Mouse (Mus musculus): ENCODE results near the gene Snrpg. TPM values are rescaled to one million over a fixed set of nuclear protein-coding genes. Genes with fewer than 3 reads are reported as not detected.
A peak's percentile ranks its signal among the peaks of the same experiment; 100 is the strongest.
"Not testable (repeated sequence)": the region's sequence is repeated elsewhere in the genome, so short reads cannot be mapped to it uniquely, and the experiment has no call there.

The Snrpg gene
- 407 and 475 TPM in 2 replicates for polyA plus RNA-seq (2015; fragmentation: Nextera tagmentation; extraction: Ambion mirVana)

- H3K9me3 ChIP-seq (replicated peaks) = no peaks in the 10 kb centered on the region
- ATAC-seq (ENCODE audit: low read depth) = peak; percentile 29; the same call in 1 of the 2 replicates
- no peak for DNase-seq
These were observed at the start of gene Snrpg for GRCm38 (mm10) chr6:86370764-86371339. Gene Snrpg, plus strand, starts transcription at chr6:86371304.

GRCm38 (mm10) chr6:86322031-86322563, 49.0 kb upstream of the Snrpg start:
- Histone ChIP-seq H3K27me3 (no peaks in the 10 kb centered on the region), H3K4me1 (replicated peaks) (no peaks in the 10 kb centered on the region), H3K9ac (no peak overlapping the region), H3K27ac (no peak overlapping the region), H3K36me3 (no peaks in the 10 kb centered on the region), H3K4me3 (replicated peaks) (no peak overlapping the region), H3K4me2 (no peak overlapping the region), H3K9me3 (replicated peaks) (no peaks in the 10 kb centered on the region)
- 69% methylated on average over 5 of the region's 5 CpGs for WGBS (ENCODE audit: insufficient replicate concordance)
- no peak for DNase-seq
- no peak for ATAC-seq (ENCODE audit: low read depth)

More at GRCm38 (mm10) chr6:86370764-86371339, at the start of gene Snrpg:
- Histone ChIP-seq H3K36me3 (peaks cover 34% of the 10 kb centered on the region), H3K4me3 (replicated peaks) (peak within 1 kb of the TSS; percentile 92), H3K27ac (peak within 1 kb of the TSS; percentile 86), H3K27me3 (no peaks in the 10 kb centered on the region), H3K4me1 (replicated peaks) (peaks cover 54% of the 10 kb centered on the region), H3K9ac (peak within 1 kb of the TSS; percentile 91), H3K4me2 (peak within 1 kb of the TSS; percentile 90)
- 15% methylated on average over 15 of the region's 15 CpGs for WGBS (ENCODE audit: insufficient replicate concordance)

- Histone ChIP-seq H3K27ac (no peak overlapping the region), H3K36me3 (no peaks in the 10 kb centered on the region), H3K9me3 (replicated peaks) (no peaks in the 10 kb centered on the region), H3K4me1 (replicated peaks) (no peaks in the 10 kb centered on the region), H3K4me3 (replicated peaks) (no peak overlapping the region), H3K4me2 (no peak overlapping the region), H3K9ac (no peak overlapping the region), H3K27me3 (no peaks in the 10 kb centered on the region)
- ATAC-seq (ENCODE audit: low read depth) (no peak), DNase-seq (no peak)
- WGBS (ENCODE audit: insufficient replicate concordance) = 79% methylated on average over 9 of the region's 9 CpGs
These were observed 48.1 kb upstream of the Snrpg start for GRCm38 (mm10) chr6:86322991-86323390.

GRCm38 (mm10) chr6:86324400-86324799, 46.7 kb upstream of the Snrpg start:
- no peaks in the 10 kb centered on the region for H3K4me1 ChIP-seq (replicated peaks)
- ATAC-seq (ENCODE audit: low read depth) = no peak
- no peaks in the 10 kb centered on the region for H3K9me3 ChIP-seq (replicated peaks)
- H3K36me3 ChIP-seq = no peaks in the 10 kb centered on the region
- no peak for DNase-seq
- H3K4me3 ChIP-seq (replicated peaks) = no peak overlapping the region
- no peak overlapping the region for H3K27ac ChIP-seq
- H3K27me3 ChIP-seq = no peaks in the 10 kb centered on the region
- WGBS (ENCODE audit: insufficient replicate concordance) = 76% methylated on average over 3 of the region's 3 CpGs
- H3K9ac ChIP-seq = no peak overlapping the region
- no peak overlapping the region for H3K4me2 ChIP-seq

GRCm38 (mm10) chr6:86325646-86326045, 45.5 kb upstream of the Snrpg start:
- Histone ChIP-seq H3K4me3 (replicated peaks) (no peak overlapping the region), H3K27me3 (no peaks in the 10 kb centered on the region), H3K27ac (no peak overlapping the region), H3K4me2 (no peak overlapping the region), H3K4me1 (replicated peaks) (no peaks in the 10 kb centered on the region), H3K9me3 (replicated peaks) (no peaks in the 10 kb centered on the region), H3K36me3 (no peaks in the 10 kb centered on the region), H3K9ac (no peak overlapping the region)
- ATAC-seq (ENCODE audit: low read depth) (no peak), DNase-seq (no peak)
- 61% methylated on average over 5 of the region's 5 CpGs for WGBS (ENCODE audit: insufficient replicate concordance)

- Histone ChIP-seq H3K36me3 (no peaks in the 10 kb centered on the region), H3K9me3 (replicated peaks) (no peaks in the 10 kb centered on the region), H3K27ac (no peak overlapping the region), H3K4me3 (replicated peaks) (no peak overlapping the region), H3K4me2 (no peak overlapping the region), H3K4me1 (replicated peaks) (no peaks in the 10 kb centered on the region), H3K27me3 (no peaks in the 10 kb centered on the region), H3K9ac (no peak overlapping the region)
- 78% methylated on average over 18 of the region's 18 CpGs for WGBS (ENCODE audit: insufficient replicate concordance)
- ATAC-seq (ENCODE audit: low read depth) (no peak), DNase-seq (no peak)
These were observed 44.2 kb upstream of the Snrpg start for GRCm38 (mm10) chr6:86326866-86327265.

GRCm38 (mm10) chr6:86328369-86328768, 42.7 kb upstream of the Snrpg start:
- no peak overlapping the region for H3K9ac ChIP-seq
- 76% methylated on average over 3 of the region's 3 CpGs for WGBS (ENCODE audit: insufficient replicate concordance)
- no peaks in the 10 kb centered on the region for H3K4me1 ChIP-seq (replicated peaks)
- no peaks in the 10 kb centered on the region for H3K9me3 ChIP-seq (replicated peaks)
- H3K4me2 ChIP-seq = no peak overlapping the region
- no peaks in the 10 kb centered on the region for H3K27me3 ChIP-seq
- ATAC-seq (ENCODE audit: low read depth) (no peak), DNase-seq (no peak)
- H3K27ac ChIP-seq = no peak overlapping the region
- no peaks in the 10 kb centered on the region for H3K36me3 ChIP-seq
- H3K4me3 ChIP-seq (replicated peaks) = no peak overlapping the region

GRCm38 (mm10) chr6:86329943-86330342, 41.2 kb upstream of the Snrpg start:
- DNase-seq (no peak), ATAC-seq (ENCODE audit: low read depth) (no peak)
- WGBS (ENCODE audit: insufficient replicate concordance) = 74% methylated on average over 6 of the region's 6 CpGs
- H3K9me3 ChIP-seq (replicated peaks) = no peaks in the 10 kb centered on the region
- H3K4me2 ChIP-seq = no peak overlapping the region
- no peak overlapping the region for H3K27ac ChIP-seq
- no peaks in the 10 kb centered on the region for H3K4me1 ChIP-seq (replicated peaks)
- H3K36me3 ChIP-seq = no peaks in the 10 kb centered on the region
- H3K9ac ChIP-seq = no peak overlapping the region
- H3K4me3 ChIP-seq (replicated peaks) = no peak overlapping the region
- H3K27me3 ChIP-seq = no peaks in the 10 kb centered on the region

GRCm38 (mm10) chr6:86335121-86335849, 35.8 kb upstream of the Snrpg start:
- H3K4me3 ChIP-seq (replicated peaks) = no peak overlapping the region
- no peak for DNase-seq
- WGBS (ENCODE audit: insufficient replicate concordance) = 55% methylated on average over 11 of the region's 11 CpGs
- H3K4me2 ChIP-seq = no peak overlapping the region
- H3K9ac ChIP-seq = no peak overlapping the region
- H3K4me1 ChIP-seq (replicated peaks) = no peaks in the 10 kb centered on the region
- H3K36me3 ChIP-seq = no peaks in the 10 kb centered on the region
- H3K27ac ChIP-seq = no peak overlapping the region
- no peak for ATAC-seq (ENCODE audit: low read depth)
- no peaks in the 10 kb centered on the region for H3K27me3 ChIP-seq
- no peaks in the 10 kb centered on the region for H3K9me3 ChIP-seq (replicated peaks)

- WGBS (ENCODE audit: insufficient replicate concordance) = 67% methylated on average over 5 of the region's 5 CpGs
- Histone ChIP-seq H3K9ac (no peak overlapping the region), H3K4me2 (no peak overlapping the region), H3K4me1 (replicated peaks) (no peaks in the 10 kb centered on the region), H3K9me3 (replicated peaks) (no peaks in the 10 kb centered on the region), H3K27ac (no peak overlapping the region), H3K4me3 (replicated peaks) (no peak overlapping the region), H3K36me3 (no peaks in the 10 kb centered on the region), H3K27me3 (no peaks in the 10 kb centered on the region)
- DNase-seq = no peak
- ATAC-seq (ENCODE audit: low read depth) = no peak
These were observed 35.2 kb upstream of the Snrpg start for GRCm38 (mm10) chr6:86335860-86336259.

GRCm38 (mm10) chr6:86336340-86336739, 34.8 kb upstream of the Snrpg start:
- not testable (repeated sequence) for H3K9me3 ChIP-seq (replicated peaks); H3K27ac ChIP-seq; H3K4me2 ChIP-seq; DNase-seq; H3K4me1 ChIP-seq (replicated peaks); H3K36me3 ChIP-seq; ATAC-seq (ENCODE audit: low read depth); H3K9ac ChIP-seq; H3K4me3 ChIP-seq (replicated peaks); H3K27me3 ChIP-seq
- WGBS (ENCODE audit: insufficient replicate concordance) = 62% methylated on average over 4 of the region's 4 CpGs

- H3K9me3 ChIP-seq (replicated peaks) = no peaks in the 10 kb centered on the region
- no peak for DNase-seq
- no peak overlapping the region for H3K27ac ChIP-seq
- no peak overlapping the region for H3K4me3 ChIP-seq (replicated peaks)
- H3K9ac ChIP-seq = no peak overlapping the region
- no peaks in the 10 kb centered on the region for H3K27me3 ChIP-seq
- H3K4me2 ChIP-seq = no peak overlapping the region
- no peaks in the 10 kb centered on the region for H3K36me3 ChIP-seq
- no peak for ATAC-seq (ENCODE audit: low read depth)
- 16% methylated on average over 7 of the region's 7 CpGs for WGBS (ENCODE audit: insufficient replicate concordance)
- no peaks in the 10 kb centered on the region for H3K4me1 ChIP-seq (replicated peaks)
These were observed 27.4 kb upstream of the Snrpg start for GRCm38 (mm10) chr6:86343656-86344055.

Data from liver, embryonic 13.5 days (tissue).